Mouse (Mus musculus): Measurements from ENCODE around the gene Nxph4. TPM values are rescaled to one million over a fixed set of nuclear protein-coding genes. Genes with fewer than 3 reads are reported as not detected.

Gene Nxph4
- polyA plus RNA-seq (2011; ENCODE audit: insufficient read depth, insufficient read length, low replicate concordance, missing spikeins), result not detected in 2 replicates

GRCm38 (mm10) chr10:127534036-127534928, at the start of gene Nxph4:
Gene Nxph4, minus strand, starts transcription at chr10:127534559.
- Histone ChIP-seq H3K4me3 (replicated peaks; ENCODE audit: control insufficient read depth, low read depth, low read length) (no peak within 1 kb of the TSS), H3K27ac (ENCODE audit: control insufficient read depth, insufficient read depth, low read depth, low read length, poor library complexity) (no peak within 1 kb of the TSS), H3K4me1 (ENCODE audit: control insufficient read depth, insufficient read depth, low read length) (peaks cover 3% of the 10 kb centered on the region)
- WGBS, result 2% methylated on average over 77 of the region's 78 CpGs
- TF ChIP-seq POLR2A (IDR thresholded peaks at IDR 0.05; ENCODE audit: borderline replicate concordance, control insufficient read depth, low read depth, low read length) (no peak), CTCF (IDR thresholded peaks at IDR 0.05; ENCODE audit: control insufficient read depth, insufficient read depth, low read length) (no peak)

- peaks cover 3% of the 10 kb centered on the region; the same call in 1 of the 2 replicates for H3K4me1 ChIP-seq (ENCODE audit: control insufficient read depth, insufficient read depth, low read length)
- no peak overlapping the region for H3K4me3 ChIP-seq (replicated peaks; ENCODE audit: control insufficient read depth, low read depth, low read length)
- 81% methylated on average over 8 of the region's 8 CpGs for WGBS
- no peak overlapping the region for H3K27ac ChIP-seq (ENCODE audit: control insufficient read depth, insufficient read depth, low read depth, low read length, poor library complexity)
- TF ChIP-seq CTCF (IDR thresholded peaks at IDR 0.05; ENCODE audit: control insufficient read depth, insufficient read depth, low read length) (no peak), POLR2A (IDR thresholded peaks at IDR 0.05; ENCODE audit: borderline replicate concordance, control insufficient read depth, low read depth, low read length) (no peak)
Measured at GRCm38 (mm10) chr10:127583649-127584048, 49.3 kb upstream of the Nxph4 start.

- H3K4me1 ChIP-seq (ENCODE audit: control insufficient read depth, insufficient read depth, low read length), result peaks cover 3% of the 10 kb centered on the region; the same call in 1 of the 2 replicates
- no peak overlapping the region for H3K27ac ChIP-seq (ENCODE audit: control insufficient read depth, insufficient read depth, low read depth, low read length, poor library complexity)
- 91% methylated on average over 9 of the region's 9 CpGs for WGBS
- TF ChIP-seq CTCF (IDR thresholded peaks at IDR 0.05; ENCODE audit: control insufficient read depth, insufficient read depth, low read length) (no peak), POLR2A (IDR thresholded peaks at IDR 0.05; ENCODE audit: borderline replicate concordance, control insufficient read depth, low read depth, low read length) (no peak)
- no peak overlapping the region for H3K4me3 ChIP-seq (replicated peaks; ENCODE audit: control insufficient read depth, low read depth, low read length)
Measured at GRCm38 (mm10) chr10:127581291-127581690, 46.9 kb upstream of the Nxph4 start.

GRCm38 (mm10) chr10:127577982-127578381, 43.6 kb upstream of the Nxph4 start:
- no peak for TF ChIP-seq CTCF (IDR thresholded peaks at IDR 0.05; ENCODE audit: control insufficient read depth, insufficient read depth, low read length)
- TF ChIP-seq POLR2A (IDR thresholded peaks at IDR 0.05; ENCODE audit: borderline replicate concordance, control insufficient read depth, low read depth, low read length), result no peak
- no peak overlapping the region for H3K4me3 ChIP-seq (replicated peaks; ENCODE audit: control insufficient read depth, low read depth, low read length)
- 71% methylated on average over 15 of the region's 15 CpGs for WGBS
- peak overlapping the region; percentile 7; the same call in 1 of the 2 replicates for H3K27ac ChIP-seq (ENCODE audit: control insufficient read depth, insufficient read depth, low read depth, low read length, poor library complexity)
- H3K4me1 ChIP-seq (ENCODE audit: control insufficient read depth, insufficient read depth, low read length), result peaks cover 3% of the 10 kb centered on the region; the same call in 1 of the 2 replicates

GRCm38 (mm10) chr10:127577156-127577555, 42.8 kb upstream of the Nxph4 start:
- WGBS, result 80% methylated on average over 9 of the region's 9 CpGs
- Histone ChIP-seq H3K4me3 (replicated peaks; ENCODE audit: control insufficient read depth, low read depth, low read length) (no peak overlapping the region), H3K27ac (ENCODE audit: control insufficient read depth, insufficient read depth, low read depth, low read length, poor library complexity) (no peak overlapping the region), H3K4me1 (ENCODE audit: control insufficient read depth, insufficient read depth, low read length) (no peaks in the 10 kb centered on the region; the same call in 1 of the 2 replicates)
- TF ChIP-seq POLR2A (IDR thresholded peaks at IDR 0.05; ENCODE audit: borderline replicate concordance, control insufficient read depth, low read depth, low read length) (no peak), CTCF (IDR thresholded peaks at IDR 0.05; ENCODE audit: control insufficient read depth, insufficient read depth, low read length) (no peak)

- 50% methylated on average over 18 of the region's 18 CpGs for WGBS
- no peak overlapping the region for H3K27ac ChIP-seq (ENCODE audit: control insufficient read depth, insufficient read depth, low read depth, low read length, poor library complexity)
- H3K4me3 ChIP-seq (replicated peaks; ENCODE audit: control insufficient read depth, low read depth, low read length), result no peak overlapping the region
- H3K4me1 ChIP-seq (ENCODE audit: control insufficient read depth, insufficient read depth, low read length), result no peaks in the 10 kb centered on the region; the same call in 1 of the 2 replicates
- TF ChIP-seq CTCF (IDR thresholded peaks at IDR 0.05; ENCODE audit: control insufficient read depth, insufficient read depth, low read length), result peak; percentile 94
- TF ChIP-seq POLR2A (IDR thresholded peaks at IDR 0.05; ENCODE audit: borderline replicate concordance, control insufficient read depth, low read depth, low read length), result no peak
Measured at GRCm38 (mm10) chr10:127576381-127576961, 42.1 kb upstream of the Nxph4 start.

GRCm38 (mm10) chr10:127575741-127576140, 41.4 kb upstream of the Nxph4 start:
- Histone ChIP-seq H3K27ac (ENCODE audit: control insufficient read depth, insufficient read depth, low read depth, low read length, poor library complexity) (no peak overlapping the region), H3K4me1 (ENCODE audit: control insufficient read depth, insufficient read depth, low read length) (no peaks in the 10 kb centered on the region; the same call in 1 of the 2 replicates), H3K4me3 (replicated peaks; ENCODE audit: control insufficient read depth, low read depth, low read length) (no peak overlapping the region)
- WGBS, result 72% methylated on average over 7 of the region's 7 CpGs
- no peak for TF ChIP-seq CTCF (IDR thresholded peaks at IDR 0.05; ENCODE audit: control insufficient read depth, insufficient read depth, low read length)
- TF ChIP-seq POLR2A (IDR thresholded peaks at IDR 0.05; ENCODE audit: borderline replicate concordance, control insufficient read depth, low read depth, low read length), result no peak

- no peaks in the 10 kb centered on the region; the same call in 1 of the 2 replicates for H3K4me1 ChIP-seq (ENCODE audit: control insufficient read depth, insufficient read depth, low read length)
- TF ChIP-seq CTCF (IDR thresholded peaks at IDR 0.05; ENCODE audit: control insufficient read depth, insufficient read depth, low read length), result no peak
- TF ChIP-seq POLR2A (IDR thresholded peaks at IDR 0.05; ENCODE audit: borderline replicate concordance, control insufficient read depth, low read depth, low read length), result no peak
- no peak overlapping the region for H3K27ac ChIP-seq (ENCODE audit: control insufficient read depth, insufficient read depth, low read depth, low read length, poor library complexity)
- WGBS, result 90% methylated on average over 5 of the region's 5 CpGs
- H3K4me3 ChIP-seq (replicated peaks; ENCODE audit: control insufficient read depth, low read depth, low read length), result no peak overlapping the region
Measured at GRCm38 (mm10) chr10:127572281-127572680, 37.9 kb upstream of the Nxph4 start.
